Mouse (Mus musculus) intestine, embryonic 16.5 days (tissue): Measurements from ENCODE around the gene Eif1. TPM values are rescaled to one million over a fixed set of nuclear protein-coding genes. Genes with fewer than 3 reads are reported as not detected.

Experiments used
- ATAC-seq: fragments of 200-750 bp; cut with Nextera tagmentation; 2 replicates; pipeline ENCODE4 v1.8.0; 2017; ENCODE audit warnings: moderate TSS enrichment, moderate library complexity
- H3K27ac ChIP-seq: fragments of 300-500 bp; sonication (generic); 2 replicates; pipeline ENCODE4 v1.5.1; 2014; ENCODE audit warnings: mild to moderate bottlenecking, low read length
- H3K27me3 ChIP-seq: fragments of 300-500 bp; sonication (generic); replicated peaks from 2 replicates; pipeline ENCODE4 v1.6.1; 2014; ENCODE audit warnings: low read length, control low read depth, mixed read lengths; ENCODE audit not compliant: control insufficient read depth, insufficient read depth
- H3K36me3 ChIP-seq: fragments of 300-500 bp; sonication (generic); 2 replicates; pipeline ENCODE4 v1.6.1; 2014; ENCODE audit warnings: low read length, control low read depth; ENCODE audit not compliant: control insufficient read depth, insufficient read depth
- H3K4me1 ChIP-seq: fragments of 300-500 bp; sonication (generic); 2 replicates; pipeline ENCODE4 v1.6.1; 2014; ENCODE audit warnings: low read length, control low read depth, mixed read lengths; ENCODE audit not compliant: control insufficient read depth, insufficient read depth
- H3K4me2 ChIP-seq: fragments of 300-500 bp; sonication (generic); 2 replicates; pipeline ENCODE4 v1.6.1; 2014; ENCODE audit warnings: low read depth, low read length, control low read depth
- H3K4me3 ChIP-seq: fragments of 300-500 bp; sonication (generic); 2 replicates; pipeline ENCODE4 v1.5.1; 2014; ENCODE audit warnings: mild to moderate bottlenecking, low read length
- H3K9ac ChIP-seq: fragments of 300-500 bp; sonication (generic); 2 replicates; pipeline ENCODE4 v1.6.1; 2014; ENCODE audit warnings: low read depth, low read length
- H3K9me3 ChIP-seq: fragments of 300-500 bp; sonication (generic); 2 replicates; pipeline ENCODE4 v1.6.1; 2016; ENCODE audit warnings: low read length, control low read depth; ENCODE audit not compliant: control insufficient read depth
- WGBS: fragments of 180-500 bp; shearing (Covaris S2); extraction: QIAGEN DNeasy Blood & Tissue Kit; methylation state at CpG from one replicate; pipeline ENCODE4 v1.1.7; 2014; 5-methylcytosine and 5-hydroxymethylcytosine counted together
- polyA plus RNA-seq: library from polyadenylated mRNA; unstranded; fragments of >200 nt; fragmentation: Nextera tagmentation; extraction: Ambion mirVana; gene quantifications from 2 replicates; pipeline ENCODE4 v1.2.1, GENCODE M21; 2015

Eif1 gene
- 1,811 and 1,878 TPM in 2 replicates for polyA plus RNA-seq

DNA sequence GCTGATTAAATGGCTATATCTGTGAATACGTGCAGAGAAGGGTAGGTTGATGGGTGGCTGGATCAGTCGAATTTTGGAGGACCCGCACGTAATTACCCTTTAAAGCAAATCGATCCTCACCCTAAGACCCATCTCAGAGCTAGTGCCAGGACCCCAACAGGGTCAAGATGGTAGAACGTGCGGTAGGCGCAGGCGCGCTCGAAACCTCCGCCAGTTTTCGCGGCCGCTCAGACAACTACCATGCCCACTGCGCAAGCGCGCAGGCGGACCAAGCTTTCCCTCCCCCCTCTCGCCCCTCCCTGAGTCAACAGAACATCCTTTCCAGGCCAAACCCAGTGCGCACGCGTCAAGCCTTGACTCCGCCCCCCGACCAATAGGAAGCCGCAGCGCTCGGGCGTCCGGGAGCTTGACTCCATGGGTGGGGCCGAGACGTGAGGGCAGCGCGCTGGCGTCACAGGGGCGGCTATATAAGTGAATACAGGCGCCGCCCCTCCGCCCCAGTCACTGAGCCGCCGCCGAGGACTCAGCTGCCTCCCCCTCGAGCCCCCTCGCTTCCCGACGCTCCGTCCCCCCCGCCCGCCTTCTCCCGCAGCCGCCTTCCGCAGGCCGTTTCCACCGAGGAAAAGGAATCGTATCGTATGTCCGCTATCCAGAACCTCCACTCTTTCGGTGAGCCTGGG, at the start of gene Eif1:
TSS of gene Eif1 (plus strand) at position 394 of the 680 bp plus-strand sequence.
- H3K4me3 ChIP-seq: peak within 1 kb of the TSS; percentile 74
- H3K27me3 ChIP-seq: no peaks in the 10 kb centered on the region
- no peaks in the 10 kb centered on the region for H3K9me3 ChIP-seq
- H3K4me2 ChIP-seq: peak within 1 kb of the TSS; percentile 75
- peaks cover 12% of the 10 kb centered on the region; the same call in 1 of the 2 replicates for H3K4me1 ChIP-seq
- peaks cover 6% of the 10 kb centered on the region; the same call in 1 of the 2 replicates for H3K36me3 ChIP-seq
- peak; percentile 89 for ATAC-seq
- H3K9ac ChIP-seq: peak within 1 kb of the TSS; percentile 94
- under 1% methylated on average over 57 of the region's 58 CpGs for WGBS
- peak within 1 kb of the TSS; percentile 99 for H3K27ac ChIP-seq

DNA sequence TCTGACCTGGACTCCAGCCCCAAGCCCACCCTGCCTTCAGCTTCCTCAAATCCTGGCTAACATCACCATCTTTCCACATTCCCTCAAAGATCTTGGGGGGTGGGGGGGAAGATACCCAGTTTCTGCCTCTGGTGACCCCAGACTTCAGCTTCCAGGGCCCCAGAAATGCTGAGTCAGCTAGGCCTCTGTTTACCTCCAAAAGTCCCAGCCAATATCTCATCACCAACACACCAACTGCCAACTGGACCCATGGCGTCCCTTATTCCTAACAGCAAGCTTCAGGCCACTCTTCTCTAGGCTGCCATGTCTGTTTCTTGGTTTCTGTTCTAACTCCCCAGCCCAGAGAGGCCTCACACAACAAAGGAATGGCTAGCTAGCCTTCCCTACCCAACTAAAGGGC, 47.8 kb upstream of the Eif1 start:
- no peak overlapping the region for H3K27ac ChIP-seq
- WGBS: 84% methylated on average over 1 of the region's 1 CpGs
- H3K4me1 ChIP-seq: no peaks in the 10 kb centered on the region
- no peak overlapping the region for H3K4me2 ChIP-seq
- no peak for ATAC-seq
- H3K9me3 ChIP-seq: no peaks in the 10 kb centered on the region
- no peaks in the 10 kb centered on the region for H3K27me3 ChIP-seq
- H3K9ac ChIP-seq: no peak overlapping the region
- H3K4me3 ChIP-seq: no peak overlapping the region
- H3K36me3 ChIP-seq: no peaks in the 10 kb centered on the region

DNA sequence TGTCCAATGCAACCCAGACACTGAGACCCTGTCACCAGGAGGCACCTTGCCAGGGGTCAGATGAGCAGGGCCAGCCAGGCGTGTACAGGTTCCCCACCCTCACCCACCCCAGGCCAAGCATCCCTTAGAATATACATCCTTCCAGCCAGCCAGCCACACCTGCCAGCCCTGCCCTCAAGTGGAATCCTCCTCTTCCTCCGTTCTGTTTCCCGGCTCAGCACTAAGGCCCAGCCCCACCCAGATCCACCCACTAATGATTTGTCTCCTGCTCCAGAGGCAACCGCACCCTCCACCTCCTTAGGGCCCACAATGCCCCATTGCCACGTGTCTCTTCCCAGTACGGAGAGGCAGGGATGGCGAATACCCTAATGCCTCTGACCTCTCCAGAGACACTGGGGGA, 45.0 kb upstream of the Eif1 start:
- Histone ChIP-seq H3K4me1 (no peaks in the 10 kb centered on the region), H3K27ac (no peak overlapping the region), H3K9ac (no peak overlapping the region), H3K36me3 (no peaks in the 10 kb centered on the region), H3K4me3 (no peak overlapping the region), H3K4me2 (no peak overlapping the region), H3K27me3 (no peaks in the 10 kb centered on the region), H3K9me3 (no peaks in the 10 kb centered on the region)
- no peak for ATAC-seq
- 50% methylated on average over 7 of the region's 7 CpGs for WGBS

DNA sequence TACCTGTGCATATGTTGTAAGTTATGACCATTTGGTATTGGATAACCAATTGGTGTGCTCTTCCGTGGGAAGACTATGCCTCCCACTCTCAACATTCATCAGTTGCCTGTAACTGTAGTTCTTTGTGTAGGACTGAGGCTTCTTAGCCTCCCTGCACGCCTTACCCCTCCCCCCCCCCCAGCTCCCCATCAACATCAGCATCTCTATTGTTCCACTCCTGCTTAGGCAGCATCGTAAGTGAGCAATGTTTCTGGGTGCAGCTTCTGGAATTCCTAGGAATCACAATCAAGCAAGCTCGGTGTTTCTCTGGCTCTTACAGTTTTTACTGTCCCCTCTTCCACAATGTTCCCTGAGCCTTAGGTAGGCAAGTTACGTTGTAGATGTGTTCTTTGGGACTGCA, 44.2 kb upstream of the Eif1 start:
- Histone ChIP-seq H3K4me2 (no peak overlapping the region), H3K4me3 (no peak overlapping the region), H3K9me3 (no peaks in the 10 kb centered on the region), H3K27ac (no peak overlapping the region), H3K9ac (no peak overlapping the region), H3K27me3 (no peaks in the 10 kb centered on the region), H3K36me3 (no peaks in the 10 kb centered on the region), H3K4me1 (no peaks in the 10 kb centered on the region)
- WGBS: 64% methylated on average over 5 of the region's 5 CpGs
- ATAC-seq: no peak

DNA sequence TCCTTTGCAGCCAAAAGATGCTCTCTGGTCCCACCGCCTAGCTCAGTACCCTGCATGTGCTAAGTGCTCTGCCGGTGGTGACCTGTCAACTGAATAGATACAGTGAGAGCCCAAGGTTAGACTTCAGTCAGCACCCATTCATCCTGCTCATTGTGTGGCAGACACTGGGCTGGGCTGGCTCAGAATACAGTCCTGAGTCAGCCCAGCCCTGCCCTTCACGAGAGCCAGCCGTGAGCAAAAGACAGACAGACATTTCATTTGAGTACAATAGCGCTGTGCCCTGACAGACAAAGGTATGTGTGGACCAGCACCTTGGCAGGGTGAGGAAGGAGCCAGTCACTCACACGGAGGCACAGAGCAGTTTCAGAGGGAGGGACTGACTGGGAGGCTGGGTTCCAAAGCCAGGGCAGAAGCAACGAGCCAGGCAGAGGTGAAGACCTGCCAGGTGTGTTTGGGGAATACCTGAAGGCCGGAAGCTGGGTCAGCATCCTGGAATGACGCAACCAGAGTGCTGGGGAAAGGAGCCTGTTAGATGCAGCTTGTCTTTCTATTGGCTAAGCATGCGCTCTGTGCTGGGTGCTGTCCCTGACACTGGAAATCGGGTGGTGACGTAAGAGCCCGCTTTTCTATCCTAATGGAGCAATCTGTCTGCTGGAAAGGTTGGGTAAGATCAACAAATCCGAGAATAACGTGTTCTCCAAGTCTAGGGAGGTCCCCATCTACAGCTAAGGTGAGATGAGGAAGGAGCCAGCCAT, 41.8 kb upstream of the Eif1 start:
- Histone ChIP-seq H3K27me3 (no peaks in the 10 kb centered on the region), H3K27ac (no peak overlapping the region), H3K4me2 (no peak overlapping the region), H3K4me1 (no peaks in the 10 kb centered on the region), H3K9ac (no peak overlapping the region), H3K36me3 (no peaks in the 10 kb centered on the region), H3K9me3 (no peaks in the 10 kb centered on the region), H3K4me3 (no peak overlapping the region)
- WGBS: 62% methylated on average over 15 of the region's 15 CpGs
- no peak for ATAC-seq

DNA sequence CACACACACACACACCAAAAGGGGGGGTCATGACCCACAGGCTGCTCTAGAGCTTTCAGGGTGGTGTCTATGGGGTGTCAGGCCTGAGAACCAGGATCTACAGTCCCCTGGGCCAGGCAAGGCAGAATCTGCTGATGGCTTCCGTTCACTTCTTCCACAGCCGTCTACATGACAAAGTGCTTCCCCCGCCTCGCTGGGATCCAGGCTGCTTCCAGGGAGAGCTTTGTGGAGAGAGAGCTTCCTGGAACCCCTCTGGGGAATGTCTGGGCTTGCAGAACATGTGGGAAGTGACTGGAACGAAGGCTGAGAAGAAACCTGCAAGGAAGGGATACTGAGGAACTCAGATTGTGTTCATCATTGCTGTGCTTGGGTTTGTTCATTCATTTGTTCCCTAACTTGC, 40.9 kb upstream of the Eif1 start:
- Histone ChIP-seq H3K27ac (no peak overlapping the region), H3K4me2 (no peak overlapping the region), H3K36me3 (no peaks in the 10 kb centered on the region), H3K4me1 (no peaks in the 10 kb centered on the region), H3K4me3 (no peak overlapping the region), H3K9me3 (no peaks in the 10 kb centered on the region), H3K9ac (no peak overlapping the region), H3K27me3 (no peaks in the 10 kb centered on the region)
- WGBS: 49% methylated on average over 5 of the region's 5 CpGs
- no peak for ATAC-seq

DNA sequence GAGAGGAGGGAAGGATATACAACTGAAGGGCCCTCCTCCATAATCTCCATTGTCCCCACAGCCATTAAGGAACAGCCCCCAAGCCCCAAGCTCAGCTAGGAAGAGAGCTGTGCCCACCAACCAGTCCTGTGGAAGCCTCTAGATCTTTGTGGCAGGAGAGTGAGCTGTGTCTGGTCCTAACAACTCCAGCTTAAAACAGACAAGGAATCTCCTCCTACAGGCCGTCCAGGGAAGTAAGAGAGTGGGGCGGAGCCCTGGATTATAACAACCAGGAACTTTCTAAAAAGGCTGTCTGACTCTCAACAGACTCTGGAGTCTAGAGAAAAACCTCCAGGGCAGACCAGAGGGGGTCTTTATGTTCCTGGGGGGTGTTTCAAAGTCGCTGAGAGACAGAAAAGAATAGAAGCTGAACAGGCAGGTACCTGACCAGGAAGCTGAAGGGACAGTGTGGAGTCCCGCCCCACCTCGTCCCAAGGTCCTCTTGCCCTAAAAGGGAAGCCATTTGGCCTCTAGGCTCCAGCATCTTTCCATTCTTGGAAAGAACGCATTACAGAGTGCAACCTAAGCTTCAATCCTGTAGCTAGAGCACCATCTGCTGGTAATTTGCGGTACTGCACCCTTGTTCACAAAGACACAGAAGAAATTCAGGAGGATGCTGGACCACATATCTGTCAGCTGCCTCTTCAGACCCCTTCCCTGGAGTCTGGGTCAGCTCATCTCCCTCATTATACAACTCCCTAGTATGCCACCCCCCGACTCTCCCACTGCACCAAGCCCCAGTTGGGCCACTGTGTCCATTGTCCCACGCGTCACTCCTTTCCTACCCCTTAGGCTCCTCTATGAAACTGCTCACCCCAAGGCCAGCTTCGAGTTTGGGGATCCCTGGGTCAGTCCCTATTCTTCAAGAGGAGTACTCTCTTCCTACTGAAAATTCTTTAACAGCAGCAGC, 37.8 kb upstream of the Eif1 start:
- H3K9ac ChIP-seq: no peak overlapping the region

DNA sequence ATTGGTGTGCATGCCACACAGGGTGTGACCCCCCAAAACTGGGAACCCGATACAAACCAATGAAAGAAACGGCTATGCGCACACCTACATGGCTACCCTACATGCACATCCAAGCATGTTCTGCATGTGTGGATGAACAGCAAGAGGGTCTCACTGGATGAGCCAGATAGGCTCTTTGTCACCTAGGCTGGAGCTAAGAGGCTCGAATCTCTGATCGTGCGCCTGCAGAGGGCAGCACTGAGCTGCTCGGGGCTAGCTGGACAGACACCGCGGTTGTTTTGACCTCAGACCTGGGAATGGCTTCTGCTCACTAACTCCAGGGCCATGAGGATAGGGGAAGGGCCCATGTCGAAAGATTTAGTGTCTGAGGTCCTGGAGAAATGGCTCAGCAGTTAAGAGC, 37.1 kb upstream of the Eif1 start:
- no peaks in the 10 kb centered on the region for H3K27me3 ChIP-seq
- peaks cover 20% of the 10 kb centered on the region for H3K4me1 ChIP-seq
- H3K9me3 ChIP-seq: no peaks in the 10 kb centered on the region
- WGBS: 22% methylated on average over 10 of the region's 10 CpGs
- H3K9ac ChIP-seq: no peak overlapping the region
- H3K4me2 ChIP-seq: no peak overlapping the region
- H3K4me3 ChIP-seq: no peak overlapping the region
- no peaks in the 10 kb centered on the region for H3K36me3 ChIP-seq
- ATAC-seq: no peak
- H3K27ac ChIP-seq: no peak overlapping the region

More for the DNA sequence above, 37.8 kb upstream of the Eif1 start:
- ATAC-seq: peak; percentile 19; the same call in 1 of the 2 replicates
- 19% methylated on average over 11 of the region's 11 CpGs for WGBS
- no peak overlapping the region for H3K27ac ChIP-seq
- no peaks in the 10 kb centered on the region for H3K9me3 ChIP-seq
- H3K4me1 ChIP-seq: peaks cover 20% of the 10 kb centered on the region
- no peak overlapping the region for H3K4me3 ChIP-seq
- H3K27me3 ChIP-seq: no peaks in the 10 kb centered on the region
- H3K36me3 ChIP-seq: no peaks in the 10 kb centered on the region
- H3K4me2 ChIP-seq: no peak overlapping the region

DNA sequence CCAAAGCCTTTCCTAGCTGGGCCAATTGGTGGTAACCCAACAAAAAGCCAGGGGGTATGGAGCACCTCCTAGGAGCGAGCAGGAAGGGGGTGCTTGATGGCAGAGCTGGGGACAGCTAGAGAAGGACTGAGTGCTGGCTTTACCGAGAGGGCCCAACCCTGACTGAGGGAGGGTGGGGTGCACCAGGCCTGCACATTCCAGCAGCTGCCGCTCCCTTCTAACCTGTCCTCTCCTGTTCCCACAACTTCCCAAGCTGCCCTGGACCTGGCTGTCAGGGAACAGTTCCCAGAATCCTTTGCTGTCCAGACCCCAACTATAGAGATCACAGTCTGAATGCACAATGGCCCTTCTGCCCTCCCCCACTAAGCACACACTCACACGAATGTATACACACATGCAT, 34.7 kb upstream of the Eif1 start:
- ATAC-seq: peak; percentile 12; the same call in 1 of the 2 replicates
- no peak overlapping the region for H3K27ac ChIP-seq

More for the DNA sequence above, 34.7 kb upstream of the Eif1 start:
- Histone ChIP-seq H3K4me3 (no peak overlapping the region), H3K9ac (peak overlapping the region; percentile 49; the same call in 1 of the 2 replicates), H3K36me3 (no peaks in the 10 kb centered on the region), H3K4me1 (peaks cover 34% of the 10 kb centered on the region), H3K4me2 (no peak overlapping the region), H3K27me3 (no peaks in the 10 kb centered on the region), H3K9me3 (no peaks in the 10 kb centered on the region)
- WGBS: 69% methylated on average over 4 of the region's 4 CpGs
